In the genomic region with DNA sequence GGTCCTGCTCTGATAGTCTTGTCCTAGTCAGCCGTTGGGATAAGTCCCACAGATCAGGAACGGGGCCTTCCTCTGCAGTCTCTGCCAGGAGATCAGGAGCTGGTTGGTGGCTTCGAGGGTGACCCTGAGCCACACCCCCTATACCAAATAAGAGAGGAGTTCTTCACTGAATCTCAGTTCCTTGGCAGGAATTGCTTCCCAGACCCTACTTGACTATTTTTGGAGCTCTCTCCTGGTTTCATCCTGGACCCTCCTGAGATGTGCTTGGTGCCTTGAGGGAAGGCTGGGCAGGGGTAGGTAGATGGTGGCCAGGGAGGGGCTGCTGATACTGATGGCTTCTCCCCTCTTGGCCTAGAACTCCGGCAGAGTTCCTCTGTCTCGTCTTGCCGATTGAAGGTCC, we compare ENCODE assay signal across 8 mouse cellular contexts. TPM values are rescaled to one million over a fixed set of nuclear protein-coding genes. Genes with fewer than 3 reads are reported as not detected.
DNase-seq lines count a peak whose midpoint lies in the region; ATAC-seq and TF ChIP-seq lines count a peak whose summit lies in the region.

No protein-coding gene starts in this region.

- ATAC-seq in liver, embryonic 11.5 days (replicated peaks; ENCODE audit: low FRiP score), result no peak

- H3K4me1 ChIP-seq in heart, adult 2 months (ENCODE audit: control insufficient read depth, insufficient read depth, low read length), result peaks cover 12% of the 10 kb centered on the region
- peaks cover 19% of the 10 kb centered on the region for H3K4me1 ChIP-seq in spleen, adult 2 months (ENCODE audit: control insufficient read depth, insufficient read depth, insufficient read length)
- H3K4me1 ChIP-seq in liver, embryonic 11.5 days (replicated peaks; ENCODE audit: control insufficient read depth, insufficient read depth, low read length), result peaks cover 36% of the 10 kb centered on the region

- peak overlapping the region; percentile 90 for H3K4me2 ChIP-seq in liver, embryonic 11.5 days

- intact Hi-C loops in heart, adult 2 months (cut with DNase I), result no loop called here
- intact Hi-C loops in heart, postnatal 36 days (cut with DNase I), result no loop called here

- no peaks in the 10 kb centered on the region for H3K9me3 ChIP-seq in liver, embryonic 11.5 days (ENCODE audit: control insufficient read depth, low read length)

- no peak for TF ChIP-seq CTCF in heart, adult 2 months (IDR thresholded peaks at IDR 0.05)
- TF ChIP-seq CTCF in spleen, adult 2 months (IDR thresholded peaks at IDR 0.05; ENCODE audit: extremely low read depth, insufficient read depth, insufficient read length, insufficient replicate concordance), result no peak

- no peak for TF ChIP-seq POLR2A in heart, adult 2 months (IDR thresholded peaks at IDR 0.05; ENCODE audit: insufficient read depth, low read depth, low read length)
- no peak for TF ChIP-seq POLR2A in spleen, adult 2 months (IDR thresholded peaks at IDR 0.05; ENCODE audit: low read depth, low read length)

- WGBS in heart, adult 2 months, result 47% methylated on average over 6 of the region's 6 CpGs
- WGBS in spleen, adult 2 months, result 60% methylated on average over 6 of the region's 6 CpGs
- WGBS in liver, embryonic 11.5 days, result 81% methylated on average over 6 of the region's 6 CpGs

- DNase-seq in heart, adult 2 months, result no peak
- no peak for DNase-seq in heart, postnatal 36 days
- DNase-seq in spleen, adult 2 months (ENCODE audit: low read depth in 1 of 2, low spot score in 2 of 2), result no peak
- DNase-seq in spleen, adult 12 weeks (ENCODE audit: low spot score), result no peak
- no peak for DNase-seq in liver, embryonic 11.5 days (ENCODE audit: low spot score)
- DNase-seq in cerebellum, postnatal 4 days (ENCODE audit: low spot score in 2 of 2), result no peak
- DNase-seq in right cerebral cortex, postnatal 10 days (ENCODE audit: low spot score in 2 of 2), result no peak
- no peak for DNase-seq in layer of hippocampus, postnatal 36 days

- no peak for TF ChIP-seq EP300 in heart, adult 2 months (IDR thresholded peaks at IDR 0.05; ENCODE audit: insufficient read depth, low read depth, low read length)

- H3K9ac ChIP-seq in heart, adult 2 months (ENCODE audit: low read depth, low read length), result no peak overlapping the region
- H3K9ac ChIP-seq in liver, embryonic 11.5 days (ENCODE audit: low read depth, low read length), result peak overlapping the region; percentile 80; the same call in 1 of the 2 replicates

- H3K36me3 ChIP-seq in heart, adult 2 months (ENCODE audit: control insufficient read depth, insufficient read depth, low read length), result 0 out of 2 replicates have a peak, but pooled peaks cover 2% of the 10 kb centered on the region
- peaks cover 46% of the 10 kb centered on the region for H3K36me3 ChIP-seq in spleen, adult 2 months (ENCODE audit: control insufficient read depth, insufficient read depth, low read length)
- peaks cover 40% of the 10 kb centered on the region for H3K36me3 ChIP-seq in liver, embryonic 11.5 days (ENCODE audit: control insufficient read depth, insufficient read depth, low read length)

- H3K79me2 ChIP-seq in heart, adult 2 months (replicated peaks; ENCODE audit: control insufficient read depth, insufficient read depth, low read length), result no peaks in the 10 kb centered on the region

- no peaks in the 10 kb centered on the region for H3K27me3 ChIP-seq in heart, adult 2 months (ENCODE audit: control insufficient read depth, insufficient read depth, low read length)
- no peaks in the 10 kb centered on the region for H3K27me3 ChIP-seq in spleen, adult 2 months (ENCODE audit: control insufficient read depth, insufficient read depth, low read length)
- H3K27me3 ChIP-seq in liver, embryonic 11.5 days (replicated peaks; ENCODE audit: control insufficient read depth, insufficient read depth, low read length), result no peaks in the 10 kb centered on the region

- H3K4me3 ChIP-seq in heart, adult 2 months, result no peak overlapping the region
- H3K4me3 ChIP-seq in spleen, adult 2 months (ENCODE audit: extremely low read depth, insufficient read depth, insufficient read length), result peak overlapping the region; percentile 56
- peak overlapping the region; percentile 80 for H3K4me3 ChIP-seq in liver, embryonic 11.5 days (ENCODE audit: low read depth, low read length)

- peak overlapping the region; percentile 78 for H3K27ac ChIP-seq in heart, adult 2 months
- H3K27ac ChIP-seq in spleen, adult 2 months (ENCODE audit: insufficient read depth, low read length), result peak overlapping the region; percentile 94
- H3K27ac ChIP-seq in liver, embryonic 11.5 days (ENCODE audit: low read depth, low read length), result peak overlapping the region; percentile 15; the same call in 1 of the 2 replicates

RNA-seq across cellular contexts. Expression of a gene that starts 3.2 kb away (rescaled TPM):
- 100 to 1,000 TPM; 245 to 496 TPM for total RNA-seq in heart, adult 2 months (2021)
- 109 and 193 TPM in 2 replicates for polyA plus RNA-seq in heart, adult 2 months (2012; rRNA removed)
- 100 to 1,000 TPM; 331 to 414 TPM for total RNA-seq in heart, postnatal 36 days (2021)
- polyA plus RNA-seq in spleen, adult 2 months (2012; rRNA removed), result 991 and 1,064 TPM in 2 replicates
- 487 and 491 TPM in 2 replicates for polyA plus RNA-seq in liver, embryonic 11.5 days (2014; fragmentation: Nextera tagmentation; extraction: Ambion mirVana)
- 10 to 100 TPM; 67.5 to 87.2 TPM for total RNA-seq in layer of hippocampus, postnatal 36 days (2021)

RNA-seq across cellular contexts. Expression of a gene that starts 18.4 kb away (rescaled TPM):
- not detected for total RNA-seq in heart, adult 2 months (2021)
- 0.32 and 1.2 TPM in 2 replicates for polyA plus RNA-seq in heart, adult 2 months (2012; rRNA removed)
- total RNA-seq in heart, postnatal 36 days (2021), result not detected
- polyA plus RNA-seq in spleen, adult 2 months (2012; rRNA removed), result 2.3 and 3.8 TPM in 2 replicates
- polyA plus RNA-seq in liver, embryonic 11.5 days (2014; fragmentation: Nextera tagmentation; extraction: Ambion mirVana), result 1.2 and 1.6 TPM in 2 replicates
- under 1 TPM; 0.43 to 0.50 TPM for total RNA-seq in layer of hippocampus, postnatal 36 days (2021)

RNA-seq across cellular contexts. Expression of a gene that starts 23.6 kb away (rescaled TPM):
- 10 to 100 TPM; 33.7 to 39.4 TPM for total RNA-seq in heart, adult 2 months (2021)
- 39.0 and 39.1 TPM in 2 replicates for polyA plus RNA-seq in heart, adult 2 months (2012; rRNA removed)
- total RNA-seq in heart, postnatal 36 days (2021), result 100 to 1,000 TPM in 1 of 2 experiments, 10 to 100 TPM in 1; 72.3 to 103 TPM
- polyA plus RNA-seq in spleen, adult 2 months (2012; rRNA removed), result 0.77 and 1.3 TPM in 2 replicates
- not detected in 2 replicates for polyA plus RNA-seq in liver, embryonic 11.5 days (2014; fragmentation: Nextera tagmentation; extraction: Ambion mirVana)
- 1 to 10 TPM; 1.3 to 2.5 TPM for total RNA-seq in layer of hippocampus, postnatal 36 days (2021)

RNA-seq across cellular contexts. Expression of a gene that starts 40.5 kb away (rescaled TPM):
- total RNA-seq in heart, adult 2 months (2021), result 10 to 100 TPM; 14.1 to 15.4 TPM
- polyA plus RNA-seq in heart, adult 2 months (2012; rRNA removed), result 20.0 and 22.9 TPM in 2 replicates
- 10 to 100 TPM; 17.1 to 17.4 TPM for total RNA-seq in heart, postnatal 36 days (2021)
- 7.7 and 7.8 TPM in 2 replicates for polyA plus RNA-seq in spleen, adult 2 months (2012; rRNA removed)
- 26.3 and 27.5 TPM in 2 replicates for polyA plus RNA-seq in liver, embryonic 11.5 days (2014; fragmentation: Nextera tagmentation; extraction: Ambion mirVana)
- 10 to 100 TPM in 1 of 2 experiments, 1 to 10 TPM in 1; 8.3 to 10.8 TPM for total RNA-seq in layer of hippocampus, postnatal 36 days (2021)

Comparison
In these comparisons a context has a peak if more than half of its experiments do, and no peak if none do; other contexts are left out.
1. H3K27ac ChIP-seq: peak in every context shown above with its lines; median percentile 94 in spleen, adult 2 months; 78 in heart, adult 2 months; 15 in liver, embryonic 11.5 days.
2. RNA of a gene that starts 23.6 kb away (total RNA-seq): 72.3 to 103 TPM in heart, postnatal 36 days and 33.7 to 39.4 TPM in heart, adult 2 months; 1.3 to 2.5 TPM in layer of hippocampus, postnatal 36 days; every median in the first group is over 4 times any median in the second.